Mouse (Mus musculus) B cell, adult 2 months (primary cell): ENCODE measurements around the gene Nfatc3.

Source experiments
- DNase-seq, 2 experiments: peaks; one replicate each; pipeline ENCODE4 v3.0.0; 2022

The Nfatc3 gene

GRCm38 (mm10) chr8:106127882-106128410, 69.3 kb downstream of the Nfatc3 start:
- DNase-seq: no peak

DNA sequence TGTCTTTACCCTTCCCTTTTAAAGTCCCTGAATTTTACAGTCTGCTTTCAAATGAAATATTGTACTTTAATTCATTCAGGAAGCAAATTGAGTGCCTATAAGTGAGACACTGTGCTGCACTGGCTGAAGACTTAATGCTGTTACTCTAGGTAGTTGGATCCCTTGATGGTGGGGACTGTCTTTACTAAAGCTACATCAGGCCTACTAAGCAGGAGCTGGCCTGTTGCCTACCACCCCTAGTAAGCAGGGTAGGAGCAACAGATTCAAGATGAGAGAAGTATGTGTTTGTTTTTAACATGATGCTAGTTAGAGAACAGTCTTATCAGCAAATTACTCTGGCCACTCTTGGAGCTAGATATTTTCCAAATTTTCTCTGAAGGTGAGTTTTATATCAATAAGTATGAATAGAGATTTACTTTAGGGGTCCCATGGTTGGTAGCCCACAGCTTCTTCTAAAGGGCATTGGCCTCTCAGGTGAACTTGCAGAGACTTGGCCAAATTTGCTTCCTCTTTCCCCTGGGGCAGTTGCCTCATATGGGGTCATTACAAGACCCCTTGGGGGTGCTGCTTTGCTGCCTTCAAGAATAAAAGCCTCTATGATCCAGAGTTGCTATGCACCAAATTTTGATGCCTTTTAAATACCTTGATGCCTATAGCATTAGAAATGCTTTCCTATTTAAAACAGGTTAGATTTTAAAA, 70.7 kb downstream of the Nfatc3 start:
- DNase-seq: no peak

GRCm38 (mm10) chr8:106129997-106130396, 71.4 kb downstream of the Nfatc3 start:
- DNase-seq: no peak

DNA sequence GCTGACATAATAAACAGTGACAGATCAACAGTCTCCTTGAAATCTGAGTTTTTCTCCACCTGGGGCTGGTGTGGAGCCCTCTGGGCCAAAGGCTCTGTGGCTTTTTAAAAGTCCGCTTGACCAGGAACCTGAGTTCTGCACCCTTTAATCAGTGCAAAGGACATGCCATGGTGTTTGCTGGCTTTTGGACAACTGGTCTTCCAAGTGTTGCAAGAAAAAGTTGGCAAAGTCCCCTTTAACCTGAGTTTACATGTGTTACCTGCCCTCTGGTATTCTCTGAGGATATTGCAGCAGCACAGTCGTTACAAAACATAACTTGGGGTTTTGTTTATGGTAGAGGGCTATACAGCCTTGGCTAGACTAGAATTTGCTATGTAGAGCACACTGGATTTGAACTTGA, 71.9 kb downstream of the Nfatc3 start:
- DNase-seq: no peak

DNA sequence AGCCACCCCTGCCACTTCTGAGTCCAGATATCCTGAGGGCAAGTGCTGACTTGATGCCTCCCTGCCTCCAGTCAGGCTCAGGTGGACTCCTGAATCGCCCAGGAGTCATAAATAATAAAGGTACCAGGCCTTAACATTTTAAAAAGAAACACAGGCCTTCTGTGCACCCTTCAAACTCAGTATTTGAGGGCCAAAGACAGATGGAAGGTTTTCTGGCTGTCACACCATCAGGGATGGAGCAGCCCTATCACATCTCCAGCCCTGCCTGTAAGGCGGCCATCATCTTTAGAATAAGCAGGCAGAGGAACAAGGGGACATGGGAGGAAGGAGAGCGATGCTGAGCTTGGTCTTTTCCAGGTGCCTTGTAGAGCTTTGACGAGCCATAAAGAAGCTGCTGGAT, 72.4 kb downstream of the Nfatc3 start:
- no peak for DNase-seq

- no peak for DNase-seq
Measured at GRCm38 (mm10) chr8:106131488-106132222, 73.0 kb downstream of the Nfatc3 start.

DNA sequence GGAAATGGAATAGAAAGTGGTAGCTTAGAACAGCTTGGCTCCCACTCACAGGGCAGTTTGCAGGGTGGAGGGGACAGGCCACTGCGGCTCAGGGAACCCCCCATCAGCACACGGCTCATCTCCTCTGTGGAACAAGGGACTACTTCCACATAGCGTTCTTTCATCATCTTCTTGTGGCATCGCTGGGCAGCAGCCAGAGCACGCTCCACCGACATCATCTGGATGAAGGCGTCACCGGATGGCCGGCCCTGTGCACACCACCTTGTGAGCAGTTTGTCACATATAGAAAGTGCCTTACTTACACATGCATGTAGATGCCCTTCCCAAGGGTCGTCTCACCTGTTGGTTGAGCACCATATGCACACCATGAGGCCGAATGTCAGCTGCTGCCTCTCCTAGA, 73.7 kb downstream of the Nfatc3 start:
- no peak for DNase-seq

DNA sequence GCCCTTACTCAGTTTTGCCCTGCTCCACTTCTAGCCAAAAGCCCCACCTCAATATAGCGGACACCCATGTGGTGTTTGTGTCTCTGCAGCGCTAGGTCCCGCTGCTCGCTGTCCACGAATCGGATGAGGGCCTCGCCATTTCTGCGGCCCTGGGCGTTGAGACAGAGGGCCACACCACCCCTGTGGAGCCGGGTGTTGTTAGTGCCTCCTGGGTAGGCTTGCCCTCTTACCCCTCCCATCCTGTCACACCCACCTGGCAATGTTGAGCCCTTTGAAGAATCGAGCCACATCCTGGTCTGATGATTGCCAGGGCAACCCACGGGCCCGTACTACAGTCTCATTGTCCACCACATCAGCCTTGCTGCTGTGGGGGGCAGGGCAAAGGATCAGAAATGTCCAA, 74.9 kb downstream of the Nfatc3 start:
- no peak for DNase-seq

- DNase-seq: no peak
Measured at GRCm38 (mm10) chr8:106133946-106134345, 75.3 kb downstream of the Nfatc3 start.

DNA sequence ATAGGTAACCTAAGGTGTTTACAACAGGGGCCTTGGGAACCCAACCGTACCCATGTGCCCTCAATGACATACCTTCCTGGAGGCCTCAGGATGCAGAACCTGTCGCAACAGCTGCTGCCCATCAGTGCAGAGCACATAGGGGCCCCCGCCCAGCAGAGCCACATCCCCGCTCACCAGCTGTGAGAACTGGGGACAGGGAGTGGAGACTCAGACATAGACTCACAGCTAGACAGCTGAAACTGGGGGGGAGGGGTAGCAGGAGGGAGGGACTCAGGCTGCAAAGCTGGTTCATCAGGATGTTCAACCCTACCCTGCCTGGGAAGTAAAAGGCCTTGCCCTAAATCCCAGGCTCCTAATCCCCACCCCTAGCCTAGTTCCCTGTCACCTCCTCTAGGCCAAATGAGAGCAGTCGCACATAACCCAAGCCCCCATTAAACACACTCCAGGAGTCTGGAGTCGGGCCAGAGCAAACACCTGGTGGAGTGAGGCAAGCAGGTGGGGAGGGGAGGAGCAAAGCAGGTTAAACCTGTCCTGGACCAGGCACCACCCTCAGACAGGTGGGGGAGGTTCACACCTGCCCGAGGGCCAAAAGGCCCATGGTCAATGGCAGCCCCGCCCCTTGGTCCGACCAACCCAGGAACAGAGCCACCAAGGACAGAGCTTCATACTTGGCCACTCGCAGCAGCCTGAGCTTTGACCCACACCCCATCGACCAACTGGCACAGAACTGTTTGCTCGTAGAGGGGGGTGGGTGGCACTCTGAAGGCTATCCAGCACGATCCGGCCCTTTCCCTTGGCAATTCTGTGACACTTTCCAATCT, 76.3 kb downstream of the Nfatc3 start:
- peak in 1 of 2 experiments; percentile 25 for DNase-seq

DNA sequence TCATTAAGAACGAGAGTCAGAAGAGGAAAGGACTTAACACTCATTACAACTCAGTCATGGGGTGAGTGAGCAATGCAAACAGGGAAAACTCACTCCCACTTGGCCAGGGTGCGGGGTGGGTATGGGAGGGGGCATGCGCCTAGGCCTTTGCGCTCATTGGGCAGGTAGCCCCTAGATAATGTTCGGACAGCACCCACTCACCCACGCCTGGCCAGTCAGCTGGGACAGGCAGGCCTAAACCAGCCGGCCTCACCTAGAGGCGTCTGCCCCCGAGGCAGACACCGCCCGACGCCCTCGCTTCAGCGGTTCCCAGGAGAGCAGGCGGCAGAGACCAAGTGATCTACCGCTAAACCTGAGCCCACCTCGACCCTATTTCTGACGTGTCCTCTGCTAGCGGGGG, 77.0 kb downstream of the Nfatc3 start:
- peak; percentile 32 to 33 for DNase-seq

- DNase-seq: peak; percentile 54 to 62
Measured at GRCm38 (mm10) chr8:106136156-106137130, 77.8 kb downstream of the Nfatc3 start, which contains the start of gene Esrp2. Gene Esrp2 (minus strand): TSS chr8:106136974.

GRCm38 (mm10) chr8:106137218-106137905, 78.7 kb downstream of the Nfatc3 start:
- peak in 1 of 2 experiments; percentile 24 for DNase-seq

DNA sequence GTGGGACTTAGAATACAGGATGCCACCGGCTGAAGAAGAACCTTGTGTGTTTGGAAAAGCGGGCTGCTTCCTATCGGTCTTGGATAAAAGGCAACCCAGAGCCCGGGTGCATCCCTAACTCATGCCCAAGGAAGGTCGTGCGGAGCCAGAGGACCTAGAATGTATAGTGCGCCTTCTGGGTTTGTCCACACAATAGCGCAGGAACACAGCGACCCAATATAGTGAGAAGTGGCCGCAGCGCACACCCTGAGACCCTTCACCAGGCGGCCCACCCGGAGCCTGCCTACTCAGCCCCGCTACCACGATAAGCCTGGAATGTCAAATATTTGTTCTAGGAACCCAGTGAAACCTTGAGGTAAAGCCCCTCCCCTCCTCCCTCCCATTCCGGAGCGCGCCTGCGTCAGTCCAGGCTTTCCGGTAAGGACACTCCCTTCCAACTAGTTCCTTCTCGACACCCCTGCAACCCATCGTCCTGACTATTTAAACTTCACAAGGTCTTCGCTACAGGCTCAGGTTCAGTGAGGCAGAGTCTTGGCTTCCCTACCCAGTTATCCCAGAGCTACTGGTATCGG, 79.4 kb downstream of the Nfatc3 start:
- DNase-seq: peak; percentile 21 to 37

DNA sequence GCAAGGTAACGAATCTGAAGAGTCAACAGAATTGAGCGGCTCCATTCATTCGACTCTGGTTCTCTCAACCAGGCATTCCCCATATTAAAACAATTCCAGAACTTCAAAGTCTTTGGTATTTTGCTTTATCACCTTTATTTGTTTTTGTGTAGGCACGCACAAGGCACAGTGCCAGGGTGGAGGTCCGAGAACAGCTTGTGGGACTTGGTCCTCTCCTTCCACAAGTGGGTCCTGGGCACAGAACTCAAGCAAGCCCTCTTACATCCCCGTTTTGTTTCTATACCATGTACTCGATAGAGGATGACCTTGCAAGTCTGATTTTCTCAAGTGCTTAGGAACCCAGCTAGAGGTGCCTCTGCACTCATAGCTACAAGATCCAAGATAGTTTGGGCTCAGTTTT, 80.0 kb downstream of the Nfatc3 start:
- no peak for DNase-seq

DNA sequence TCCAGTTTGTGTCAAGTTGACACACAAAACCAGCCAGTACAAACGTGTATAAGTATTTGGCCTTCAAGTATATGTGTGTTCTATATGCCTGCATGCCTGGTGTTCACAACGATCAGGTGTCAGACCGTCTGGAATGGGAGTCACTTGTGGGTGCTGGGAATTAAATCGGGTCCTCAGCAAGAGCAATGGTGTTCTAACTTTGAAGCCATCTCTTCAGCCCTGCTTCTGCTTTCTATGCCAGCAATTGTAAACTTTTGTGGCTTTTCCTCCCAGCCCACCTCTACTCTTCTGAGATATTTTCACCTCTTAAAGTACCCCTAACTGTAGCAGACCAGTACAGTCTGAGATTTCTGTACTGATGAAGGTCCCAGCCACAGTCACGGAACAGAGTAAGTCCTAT, 81.6 kb downstream of the Nfatc3 start:
- DNase-seq: no peak

DNA sequence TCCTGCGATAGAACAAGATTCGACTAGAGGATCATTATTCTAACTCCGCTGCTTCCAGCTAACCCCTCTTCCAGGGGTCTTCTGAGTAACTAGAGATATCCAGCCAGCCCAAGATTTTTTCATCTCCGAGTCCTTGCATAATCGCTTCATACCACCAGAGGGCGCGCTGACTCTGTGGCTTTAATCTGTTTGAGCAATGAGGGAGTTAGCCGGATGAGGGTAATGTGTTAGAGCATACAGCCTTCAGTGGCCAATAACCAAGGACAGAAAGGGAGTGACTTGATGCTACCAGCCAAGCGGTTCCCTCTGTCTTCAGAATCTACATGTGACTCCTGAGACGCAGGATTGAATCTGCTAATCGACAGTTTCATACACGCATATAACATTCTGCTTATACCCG, 82.1 kb downstream of the Nfatc3 start:
- DNase-seq: peak; percentile 91 to 92

DNA sequence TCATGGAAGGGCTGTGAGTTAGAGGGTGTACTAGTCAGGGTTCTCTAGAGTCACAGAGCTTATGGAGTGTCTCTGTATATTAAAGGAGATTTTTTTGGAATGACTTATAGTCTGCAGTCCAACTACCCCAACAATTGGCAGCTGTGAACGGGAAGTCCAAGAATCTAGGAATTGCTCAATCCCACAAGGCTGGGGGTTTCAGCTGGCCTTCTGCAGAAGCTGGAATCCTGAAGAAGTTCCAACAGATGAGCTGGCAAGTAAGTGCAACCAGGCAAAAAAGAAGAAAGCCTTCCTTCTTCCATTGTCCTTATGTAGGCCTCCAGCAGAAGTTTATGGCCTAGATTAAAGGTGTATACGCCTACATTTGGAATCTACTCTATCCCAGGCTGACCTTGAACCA, 86.7 kb downstream of the Nfatc3 start:
- no peak for DNase-seq

DNA sequence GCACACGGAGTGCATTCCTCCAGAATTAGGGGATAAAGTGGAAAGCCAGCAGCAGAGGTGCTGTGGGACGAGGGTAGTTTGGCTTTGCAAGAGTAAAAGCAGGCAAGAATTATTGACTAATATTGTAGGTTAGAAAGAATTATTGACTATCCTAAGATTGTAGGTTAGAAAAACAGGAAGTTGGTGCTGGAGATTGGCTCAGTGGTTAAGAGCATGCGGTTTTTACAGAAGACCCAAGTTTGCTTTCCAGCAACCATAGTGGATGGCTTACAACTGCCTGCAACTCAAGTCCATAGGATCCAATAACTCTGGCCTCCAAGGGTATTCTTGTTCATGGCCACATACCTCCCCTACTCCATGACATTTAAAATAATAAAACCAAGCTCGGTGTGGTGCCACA, 87.4 kb downstream of the Nfatc3 start:
- DNase-seq: no peak

DNA sequence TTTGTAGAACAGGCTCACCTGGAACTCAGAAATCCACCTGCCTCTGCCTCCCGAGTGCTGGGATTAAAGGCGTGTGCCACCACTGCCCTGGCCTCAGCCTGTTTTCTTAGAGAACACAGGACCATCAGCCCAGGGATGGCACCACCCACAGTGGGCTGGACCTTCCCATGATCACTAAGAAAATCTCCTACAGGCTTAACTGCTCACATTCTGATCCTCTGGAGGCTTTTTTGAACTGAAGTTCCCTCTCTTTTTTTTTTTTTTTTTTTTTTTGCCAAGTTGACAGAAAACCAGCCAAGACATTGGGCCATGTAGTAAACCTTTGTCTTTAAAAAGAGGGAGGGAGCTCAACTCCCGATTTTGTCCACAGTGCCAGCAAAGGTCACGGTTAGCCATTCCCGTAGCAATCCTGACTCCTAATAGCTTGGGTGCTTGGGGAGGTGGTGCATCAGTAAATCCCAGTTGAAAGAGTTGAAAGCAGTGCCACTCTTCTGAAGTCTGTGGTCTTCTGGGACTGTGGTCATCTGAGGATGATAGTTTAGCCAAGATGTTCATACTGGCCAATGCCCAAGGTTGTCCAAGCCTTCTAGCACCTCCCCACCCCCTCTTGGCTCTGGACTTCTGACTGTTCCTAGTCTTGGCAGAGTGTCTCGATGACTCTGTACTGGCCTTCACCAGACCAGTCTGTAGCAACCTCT, 89.4 kb downstream of the Nfatc3 start:
- no peak for DNase-seq
